Mouse (Mus musculus) midbrain, postnatal 0 days (tissue): ENCODE results near the gene Ddc. TPM values are rescaled to one million over a fixed set of nuclear protein-coding genes. Genes with fewer than 3 reads are reported as not detected.

ENCODE experiments used
- ATAC-seq: fragments of 200-750 bp; cut with Nextera tagmentation; 2 replicates; pipeline ENCODE4 v1.8.0; 2017; ENCODE audit warnings: moderate number of reproducible peaks, mild to moderate bottlenecking, moderate TSS enrichment, moderate library complexity; ENCODE audit not compliant: low FRiP score
- DNase-seq: peaks from one replicate; pipeline ENCODE4 v3.0.0-alpha.2; 2015; ENCODE audit warnings: low spot score
- H3K27ac ChIP-seq: fragments of 300-500 bp; sonication (generic); 2 replicates; pipeline ENCODE4 v1.5.1; 2014; ENCODE audit warnings: low read depth, mild to moderate bottlenecking, low read length, mixed read lengths
- H3K27me3 ChIP-seq: fragments of 300-500 bp; sonication (generic); 2 replicates; pipeline ENCODE4 v1.6.1; 2014; ENCODE audit warnings: low read length, control low read depth, mixed read lengths; ENCODE audit not compliant: insufficient read depth
- H3K36me3 ChIP-seq: fragments of 300-500 bp; sonication (generic); 2 replicates; pipeline ENCODE4 v1.6.1; 2014; ENCODE audit warnings: low read length, control low read depth, mixed read lengths; ENCODE audit not compliant: insufficient read depth
- H3K4me1 ChIP-seq: fragments of 300-500 bp; sonication (generic); 2 replicates; pipeline ENCODE4 v1.6.1; 2014; ENCODE audit warnings: mild to moderate bottlenecking, control low read depth, antibody characterized with exemption, low read length, mixed read lengths; ENCODE audit not compliant: insufficient read depth
- H3K4me2 ChIP-seq: fragments of 300-500 bp; sonication (generic); 2 replicates; pipeline ENCODE4 v1.6.1; 2014; ENCODE audit warnings: low read depth, mild to moderate bottlenecking, low read length, mixed read lengths; ENCODE audit not compliant: poor library complexity, severe bottlenecking
- H3K4me3 ChIP-seq: fragments of 300-500 bp; sonication (generic); 2 replicates; pipeline ENCODE4 v1.5.1; 2014; ENCODE audit warnings: low read depth, mild to moderate bottlenecking, low read length, moderate library complexity
- H3K9ac ChIP-seq: fragments of 300-500 bp; sonication (generic); replicated peaks from 2 replicates; pipeline ENCODE4 v1.6.1; 2014; ENCODE audit warnings: mild to moderate bottlenecking, low read length, moderate library complexity, mixed read lengths; ENCODE audit not compliant: poor library complexity, severe bottlenecking
- H3K9me3 ChIP-seq: fragments of 300-500 bp; sonication (generic); 2 replicates; pipeline ENCODE4 v1.6.1; 2016; ENCODE audit warnings: low read length, control low read depth
- CTCF ChIP-seq: IDR thresholded peaks from 2 replicates; pipeline ENCODE4 v1.5.1; 2016; ENCODE audit warnings: antibody characterized with exemption, mild to moderate bottlenecking
- WGBS: fragments of 180-500 bp; shearing (Covaris S2); extraction: QIAGEN DNeasy Blood & Tissue Kit; methylation state at CpG from one replicate; pipeline ENCODE4 v1.1.7; 2014; 5-methylcytosine and 5-hydroxymethylcytosine counted together
- polyA plus RNA-seq: library from polyadenylated mRNA; unstranded; fragments of >200 nt; fragmentation: Nextera tagmentation; extraction: Ambion mirVana; gene quantifications from 2 replicates; pipeline ENCODE4 v1.2.1, GENCODE M21; 2015
- total RNA-seq: library from RNA; depleted of rRNA; stranded (reverse); fragments of >200 nt; gene quantifications from 2 replicates; pipeline ENCODE4 v1.2.3, GENCODE M21; 2014

Ddc gene
- total and polyA plus RNA-seq, 2 experiments from 2014 or later, result 23.0 to 27.4 TPM

DNA sequence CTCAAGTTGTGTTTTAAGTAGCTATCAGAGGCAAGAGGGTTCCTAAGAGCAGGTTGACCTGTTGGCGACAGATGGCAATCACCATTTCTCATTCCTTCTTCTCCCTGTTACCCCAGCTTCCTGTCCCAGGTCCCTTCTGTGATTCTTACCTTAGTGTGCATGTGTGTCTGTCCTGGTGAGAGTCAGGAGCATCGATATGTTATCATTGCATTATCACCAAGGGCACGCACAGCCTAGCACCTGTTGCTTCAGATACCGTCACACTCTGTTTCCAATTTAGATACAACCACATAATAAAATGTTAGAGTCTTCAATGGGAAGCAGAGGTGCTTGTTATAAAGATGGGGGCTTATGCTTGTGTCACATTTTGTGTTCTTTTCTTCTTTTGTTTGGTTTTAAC is 125.7 kb downstream of the Ddc start:
- H3K4me1 ChIP-seq, result no peaks in the 10 kb centered on the region
- H3K27me3 ChIP-seq, result no peaks in the 10 kb centered on the region
- TF ChIP-seq CTCF, result no peak
- H3K4me3 ChIP-seq, result no peak overlapping the region
- DNase-seq (no peak), ATAC-seq (no peak)
- H3K9me3 ChIP-seq, result no peaks in the 10 kb centered on the region
- 91% methylated on average over 4 of the region's 4 CpGs for WGBS
- no peak overlapping the region for H3K4me2 ChIP-seq
- H3K36me3 ChIP-seq, result no peaks in the 10 kb centered on the region
- no peak overlapping the region for H3K27ac ChIP-seq
- H3K9ac ChIP-seq, result no peak overlapping the region

GRCm38 (mm10) chr11:11770691-11771090 is 127.3 kb downstream of the Ddc start:
- no peak for TF ChIP-seq CTCF
- 91% methylated on average over 3 of the region's 3 CpGs for WGBS

DNA sequence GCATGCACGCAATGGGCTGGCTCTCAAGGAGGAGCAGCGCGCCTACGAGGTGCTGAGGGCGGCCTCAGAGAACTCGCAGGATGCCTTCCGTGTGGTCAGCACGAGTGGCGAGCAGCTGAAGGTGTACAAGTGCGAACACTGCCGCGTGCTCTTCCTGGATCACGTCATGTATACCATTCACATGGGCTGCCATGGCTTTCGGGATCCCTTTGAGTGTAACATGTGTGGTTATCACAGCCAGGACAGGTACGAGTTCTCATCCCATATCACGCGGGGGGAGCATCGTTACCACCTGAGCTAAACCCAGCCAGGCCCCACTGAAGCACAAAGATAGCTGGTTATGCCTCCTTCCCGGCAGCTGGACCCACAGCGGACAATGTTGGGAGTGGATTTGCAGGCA is 128.7 kb downstream of the Ddc start:
- H3K36me3 ChIP-seq, result no peaks in the 10 kb centered on the region
- ATAC-seq, result no peak
- no peaks in the 10 kb centered on the region for H3K9me3 ChIP-seq
- H3K9ac ChIP-seq, result no peak overlapping the region
- 92% methylated on average over 20 of the region's 20 CpGs for WGBS
- no peak overlapping the region for H3K4me3 ChIP-seq
- no peaks in the 10 kb centered on the region for H3K4me1 ChIP-seq
- no peak for TF ChIP-seq CTCF
- H3K27me3 ChIP-seq, result no peaks in the 10 kb centered on the region
- H3K27ac ChIP-seq, result no peak overlapping the region
- no peak overlapping the region for H3K4me2 ChIP-seq
- DNase-seq, result no peak

More at GRCm38 (mm10) chr11:11770691-11771090, 127.3 kb downstream of the Ddc start:
- no peaks in the 10 kb centered on the region for H3K36me3 ChIP-seq
- DNase-seq (no peak), ATAC-seq (no peak)
- no peak overlapping the region for H3K4me2 ChIP-seq
- H3K27ac ChIP-seq, result no peak overlapping the region
- H3K4me3 ChIP-seq, result no peak overlapping the region
- H3K9ac ChIP-seq, result no peak overlapping the region
- no peaks in the 10 kb centered on the region for H3K4me1 ChIP-seq
- no peaks in the 10 kb centered on the region for H3K27me3 ChIP-seq
- no peaks in the 10 kb centered on the region for H3K9me3 ChIP-seq

DNA sequence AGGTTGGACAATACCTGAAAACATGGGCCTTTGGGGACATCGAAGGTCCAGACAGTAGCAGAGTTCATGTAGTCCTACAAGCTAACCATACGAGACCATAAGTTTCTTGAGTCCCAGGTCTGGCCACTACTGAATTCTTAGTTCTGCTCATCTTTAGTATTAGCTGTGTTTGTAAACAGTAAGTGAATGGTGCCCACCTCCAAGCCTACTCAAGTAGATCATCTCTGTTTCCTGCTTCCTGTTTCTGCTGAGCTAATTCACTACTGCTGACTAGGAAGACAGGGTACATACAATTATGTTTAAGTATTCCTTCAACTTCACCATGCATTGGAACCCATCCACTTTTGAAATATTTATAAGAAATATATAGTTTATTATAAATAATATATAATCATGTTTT is 129.9 kb downstream of the Ddc start:
- no peak for DNase-seq
- H3K4me1 ChIP-seq, result no peaks in the 10 kb centered on the region
- H3K9me3 ChIP-seq, result no peaks in the 10 kb centered on the region
- H3K27me3 ChIP-seq, result no peaks in the 10 kb centered on the region
- no peak overlapping the region for H3K9ac ChIP-seq
- no peaks in the 10 kb centered on the region for H3K36me3 ChIP-seq
- ATAC-seq, result no peak
- H3K27ac ChIP-seq, result no peak overlapping the region
- no peak overlapping the region for H3K4me3 ChIP-seq
- 94% methylated on average over 2 of the region's 2 CpGs for WGBS
- no peak overlapping the region for H3K4me2 ChIP-seq
- TF ChIP-seq CTCF, result no peak

DNA sequence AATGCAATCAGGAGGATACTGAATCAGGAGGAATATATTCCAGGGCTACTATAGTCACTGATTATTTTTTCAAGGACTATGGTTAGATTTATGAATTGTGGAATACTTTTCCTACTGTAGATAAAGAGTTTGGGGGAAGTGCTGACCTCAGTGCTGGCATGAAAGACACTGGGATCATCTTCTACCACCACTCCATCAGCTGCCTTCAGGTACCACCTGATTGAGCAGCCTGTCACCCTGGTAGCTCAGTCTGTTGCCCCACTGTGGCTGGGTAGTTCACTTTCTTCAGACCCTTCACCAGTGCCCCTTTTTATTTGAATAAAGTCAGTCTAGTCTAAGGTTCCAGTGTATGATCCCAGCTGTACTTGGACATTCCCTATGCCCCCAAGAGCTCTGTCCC is 131.2 kb downstream of the Ddc start:
- H3K4me1 ChIP-seq, result no peaks in the 10 kb centered on the region
- ATAC-seq, result no peak
- no peak for TF ChIP-seq CTCF

DNA sequence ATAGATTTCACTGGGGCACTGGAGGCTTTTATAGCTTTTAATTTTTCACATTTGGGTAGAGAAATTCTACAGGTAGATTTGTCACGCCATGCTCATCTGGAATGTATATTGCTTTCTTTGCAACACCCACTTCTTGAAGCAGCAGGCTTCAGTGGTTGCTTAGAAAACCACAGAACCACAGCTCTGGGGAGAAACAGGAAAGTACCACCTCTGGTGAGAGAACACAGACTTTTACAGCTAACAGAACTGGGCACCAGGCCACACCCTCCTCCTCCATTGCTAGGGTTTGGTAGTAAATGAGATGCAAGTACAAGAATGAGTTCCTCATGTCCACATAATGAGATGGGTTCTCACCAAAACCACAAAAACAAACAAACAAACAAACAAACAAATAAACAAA is 131.8 kb downstream of the Ddc start:
- no peak overlapping the region for H3K27ac ChIP-seq
- ATAC-seq (no peak), DNase-seq (no peak)
- no peak overlapping the region for H3K4me2 ChIP-seq
- no peak overlapping the region for H3K9ac ChIP-seq
- no peak overlapping the region for H3K4me3 ChIP-seq
- no peaks in the 10 kb centered on the region for H3K36me3 ChIP-seq
- 93% methylated on average over 1 of the region's 1 CpGs for WGBS
- no peaks in the 10 kb centered on the region for H3K4me1 ChIP-seq
- no peaks in the 10 kb centered on the region for H3K9me3 ChIP-seq
- no peaks in the 10 kb centered on the region for H3K27me3 ChIP-seq
- no peak for TF ChIP-seq CTCF

More for the DNA sequence above, 131.2 kb downstream of the Ddc start:
- no peaks in the 10 kb centered on the region for H3K36me3 ChIP-seq
- H3K27ac ChIP-seq, result no peak overlapping the region
- H3K9me3 ChIP-seq, result no peaks in the 10 kb centered on the region
- no peak overlapping the region for H3K4me2 ChIP-seq
- no peak overlapping the region for H3K9ac ChIP-seq
- H3K27me3 ChIP-seq, result no peaks in the 10 kb centered on the region
- no peak for DNase-seq
- no peak overlapping the region for H3K4me3 ChIP-seq
